Mouse (Mus musculus) forebrain, postnatal 0 days (tissue): ENCODE measurements at regions not wholly inside any gene's neighbourhood (a gene's known extent, or its start where the extent isn't known, plus 50 kb on each side); places are given as distances from the start of the nearest gene placed in this dataset.

Experiments used
- ATAC-seq: fragments of 200-750 bp; cut with Nextera tagmentation; 2 replicates; pipeline ENCODE4 v1.8.0; 2017; ENCODE audit warnings: mild to moderate bottlenecking, moderate library complexity
- DNase-seq: peaks from one replicate; pipeline ENCODE4 v3.0.0-alpha.2; 2015
- H3K27ac ChIP-seq: fragments of 300-500 bp; sonication (generic); 2 replicates; pipeline ENCODE4 v1.5.1; 2014; ENCODE audit warnings: low read depth, mild to moderate bottlenecking, antibody characterized with exemption, low read length, moderate library complexity, mixed read lengths
- H3K27me3 ChIP-seq: fragments of 300-500 bp; sonication (generic); 2 replicates; pipeline ENCODE4 v1.6.1; 2014; ENCODE audit warnings: mild to moderate bottlenecking, low read length, mixed read lengths; ENCODE audit not compliant: insufficient read depth
- H3K36me3 ChIP-seq: fragments of 300-500 bp; sonication (generic); 2 replicates; pipeline ENCODE4 v1.6.1; 2014; ENCODE audit warnings: mild to moderate bottlenecking, moderate library complexity; ENCODE audit not compliant: insufficient read depth
- H3K4me1 ChIP-seq: fragments of 300-500 bp; sonication (generic); 2 replicates; pipeline ENCODE4 v1.6.1; 2014; ENCODE audit warnings: antibody characterized with exemption; ENCODE audit not compliant: insufficient read depth
- H3K4me2 ChIP-seq: fragments of 300-500 bp; sonication (generic); 2 replicates; pipeline ENCODE4 v1.6.1; 2014; ENCODE audit warnings: low read depth, mild to moderate bottlenecking, moderate library complexity
- H3K4me3 ChIP-seq: fragments of 300-500 bp; sonication (generic); 2 replicates; pipeline ENCODE4 v1.5.1; 2014; ENCODE audit warnings: low read depth, low read length, mixed read lengths
- H3K9ac ChIP-seq: fragments of 300-500 bp; sonication (generic); 2 replicates; pipeline ENCODE4 v1.6.1; 2014; ENCODE audit warnings: mild to moderate bottlenecking
- H3K9me3 ChIP-seq: fragments of 300-500 bp; sonication (generic); 2 replicates; pipeline ENCODE4 v1.6.1; 2016; ENCODE audit warnings: low read length
- CTCF ChIP-seq: sonication (generic); IDR thresholded peaks from 2 replicates; pipeline ENCODE4 v1.5.1; 2016; ENCODE audit warnings: antibody characterized with exemption, control low read depth, low read depth
- WGBS: fragments of 180-500 bp; shearing (Covaris S2); extraction: QIAGEN DNeasy Blood & Tissue Kit; methylation state at CpG from one replicate; pipeline ENCODE4 v1.1.7; 2014; 5-methylcytosine and 5-hydroxymethylcytosine counted together

- no peaks in the 10 kb centered on the region for H3K27me3 ChIP-seq
- H3K36me3 ChIP-seq, result no peaks in the 10 kb centered on the region
- H3K4me3 ChIP-seq, result no peak overlapping the region
- H3K4me2 ChIP-seq, result no peak overlapping the region
- ATAC-seq (no peak), DNase-seq (no peak)
- no peaks in the 10 kb centered on the region for H3K9me3 ChIP-seq
- no peaks in the 10 kb centered on the region for H3K4me1 ChIP-seq
- no peak overlapping the region for H3K9ac ChIP-seq
- H3K27ac ChIP-seq, result no peak overlapping the region
- TF ChIP-seq CTCF, result no peak
- 96% methylated on average over 5 of the region's 5 CpGs for WGBS
Observed at GRCm38 (mm10) chr11:31738148-31739021, 66.7 kb upstream of the Bod1 start.

GRCm38 (mm10) chr11:31740409-31740808, 68.7 kb upstream of the Bod1 start:
- H3K9ac ChIP-seq, result no peak overlapping the region
- ATAC-seq (no peak), DNase-seq (no peak)
- H3K27ac ChIP-seq, result no peak overlapping the region
- no peak overlapping the region for H3K4me3 ChIP-seq
- no peaks in the 10 kb centered on the region for H3K4me1 ChIP-seq
- H3K27me3 ChIP-seq, result no peaks in the 10 kb centered on the region
- 83% methylated on average over 5 of the region's 5 CpGs for WGBS
- no peaks in the 10 kb centered on the region for H3K36me3 ChIP-seq
- no peaks in the 10 kb centered on the region for H3K9me3 ChIP-seq
- no peak for TF ChIP-seq CTCF
- H3K4me2 ChIP-seq, result no peak overlapping the region

GRCm38 (mm10) chr11:31742160-31742559, 70.5 kb upstream of the Bod1 start:
- no peak overlapping the region for H3K9ac ChIP-seq
- no peak for ATAC-seq

GRCm38 (mm10) chr11:31744076-31744785, 72.5 kb upstream of the Bod1 start:
- Histone ChIP-seq H3K9ac (no peak overlapping the region), H3K36me3 (no peaks in the 10 kb centered on the region), H3K4me2 (no peak overlapping the region), H3K4me3 (no peak overlapping the region), H3K27ac (no peak overlapping the region), H3K4me1 (no peaks in the 10 kb centered on the region), H3K9me3 (no peaks in the 10 kb centered on the region), H3K27me3 (no peaks in the 10 kb centered on the region)
- no peak for DNase-seq
- no peak for ATAC-seq
- WGBS, result 77% methylated on average over 12 of the region's 12 CpGs
- no peak for TF ChIP-seq CTCF

More at GRCm38 (mm10) chr11:31742160-31742559, 70.5 kb upstream of the Bod1 start:
- Histone ChIP-seq H3K4me3 (no peak overlapping the region), H3K36me3 (no peaks in the 10 kb centered on the region), H3K4me2 (no peak overlapping the region), H3K27me3 (no peaks in the 10 kb centered on the region), H3K27ac (no peak overlapping the region), H3K4me1 (no peaks in the 10 kb centered on the region), H3K9me3 (no peaks in the 10 kb centered on the region)
- WGBS, result 23% methylated on average over 1 of the region's 1 CpGs
- no peak for DNase-seq
- no peak for TF ChIP-seq CTCF

- no peaks in the 10 kb centered on the region for H3K27me3 ChIP-seq
- ATAC-seq, result no peak
- no peak overlapping the region for H3K9ac ChIP-seq
- no peak for DNase-seq
- H3K4me3 ChIP-seq, result no peak overlapping the region
- WGBS, result 53% methylated on average over 16 of the region's 16 CpGs
- H3K9me3 ChIP-seq, result no peaks in the 10 kb centered on the region
- no peak for TF ChIP-seq CTCF
- no peak overlapping the region for H3K27ac ChIP-seq
- no peak overlapping the region for H3K4me2 ChIP-seq
- H3K4me1 ChIP-seq, result no peaks in the 10 kb centered on the region
- H3K36me3 ChIP-seq, result no peaks in the 10 kb centered on the region
Observed at GRCm38 (mm10) chr11:31745028-31745865, 73.6 kb upstream of the Bod1 start.

- 32% methylated on average over 5 of the region's 5 CpGs for WGBS
- no peak overlapping the region for H3K4me2 ChIP-seq
- H3K9ac ChIP-seq, result no peak overlapping the region
- no peak for TF ChIP-seq CTCF
- H3K4me1 ChIP-seq, result no peaks in the 10 kb centered on the region
- no peaks in the 10 kb centered on the region for H3K27me3 ChIP-seq
- DNase-seq, result no peak
- no peak overlapping the region for H3K4me3 ChIP-seq
- ATAC-seq, result no peak
- H3K27ac ChIP-seq, result no peak overlapping the region
- no peaks in the 10 kb centered on the region for H3K36me3 ChIP-seq
- H3K9me3 ChIP-seq, result no peaks in the 10 kb centered on the region
Observed at GRCm38 (mm10) chr11:31745866-31746248, 74.2 kb upstream of the Bod1 start.
